Mouse (Mus musculus): ENCODE measurements at regions not wholly inside any gene's neighbourhood (a gene's known extent, or its start where the extent isn't known, plus 50 kb on each side); places are given as distances from the start of the nearest gene placed in this dataset.
A peak's percentile ranks its signal among the peaks of the same experiment; 100 is the strongest.

GRCm38 (mm10) chr4:124189352-124189992, 271.6 kb upstream of the 4930535I16Rik start:
- DNase-seq (ENCODE audit: low spot score in 2 of 2) = peak in 1 of 2 experiments; percentile 43

GRCm38 (mm10) chr4:124187108-124187507, 269.3 kb upstream of the 4930535I16Rik start:
- no peak for DNase-seq (ENCODE audit: low spot score in 2 of 2)

- DNase-seq (ENCODE audit: low spot score in 2 of 2) = no peak
These were observed 263.5 kb upstream of the 4930535I16Rik start for GRCm38 (mm10) chr4:124181335-124181734.

GRCm38 (mm10) chr4:124178401-124179018, 260.7 kb upstream of the 4930535I16Rik start:
- DNase-seq (ENCODE audit: low spot score in 2 of 2) = no peak

GRCm38 (mm10) chr4:124175531-124175930, 257.7 kb upstream of the 4930535I16Rik start:
- DNase-seq (ENCODE audit: low spot score in 2 of 2) = no peak

GRCm38 (mm10) chr4:124154627-124155026, 236.8 kb upstream of the 4930535I16Rik start:
- DNase-seq (ENCODE audit: low spot score in 2 of 2) = no peak

- DNase-seq (ENCODE audit: low spot score in 2 of 2) = peak in 1 of 2 experiments; percentile 17
These were observed 232.1 kb upstream of the 4930535I16Rik start for GRCm38 (mm10) chr4:124149771-124150451.

GRCm38 (mm10) chr4:124149037-124149436, 231.2 kb upstream of the 4930535I16Rik start:
- no peak for DNase-seq (ENCODE audit: low spot score in 2 of 2)

GRCm38 (mm10) chr4:124147276-124147675, 229.5 kb upstream of the 4930535I16Rik start:
- DNase-seq (ENCODE audit: low spot score in 2 of 2) = no peak

- DNase-seq (ENCODE audit: low spot score in 2 of 2) = no peak
These were observed 228.3 kb upstream of the 4930535I16Rik start for GRCm38 (mm10) chr4:124146135-124146534.

- no peak for DNase-seq (ENCODE audit: low spot score in 2 of 2)
These were observed 225.8 kb upstream of the 4930535I16Rik start for GRCm38 (mm10) chr4:124143630-124144029.

GRCm38 (mm10) chr4:124143226-124143625, 225.4 kb upstream of the 4930535I16Rik start:
- DNase-seq (ENCODE audit: low spot score in 2 of 2) = peak in 1 of 2 experiments; percentile 19

- peak; percentile 95 to 97 for DNase-seq (ENCODE audit: low spot score in 2 of 2)
These were observed 224.3 kb upstream of the 4930535I16Rik start for GRCm38 (mm10) chr4:124142083-124142482.

GRCm38 (mm10) chr4:124135165-124135470, 217.3 kb upstream of the 4930535I16Rik start:
- peak; percentile 24 to 54 for DNase-seq (ENCODE audit: low spot score in 2 of 2)

GRCm38 (mm10) chr4:124134341-124135164, 216.7 kb upstream of the 4930535I16Rik start:
- DNase-seq (ENCODE audit: low spot score in 2 of 2) = no peak

- no peak for DNase-seq (ENCODE audit: low spot score in 2 of 2)
These were observed 213.1 kb upstream of the 4930535I16Rik start for GRCm38 (mm10) chr4:124130946-124131345.

- no peak for DNase-seq (ENCODE audit: low spot score in 2 of 2)
These were observed 208.4 kb upstream of the 4930535I16Rik start for GRCm38 (mm10) chr4:124126258-124126657.

GRCm38 (mm10) chr4:124120334-124120733, 202.5 kb upstream of the 4930535I16Rik start:
- DNase-seq (ENCODE audit: low spot score in 2 of 2) = no peak

- DNase-seq (ENCODE audit: low spot score in 2 of 2) = no peak
These were observed 196.1 kb upstream of the 4930535I16Rik start for GRCm38 (mm10) chr4:124113856-124114345.

GRCm38 (mm10) chr4:124110705-124111104, 192.9 kb upstream of the 4930535I16Rik start:
- DNase-seq (ENCODE audit: low spot score in 2 of 2) = peak in 1 of 2 experiments; percentile 16

- DNase-seq (ENCODE audit: low spot score in 2 of 2) = no peak
These were observed 191.5 kb upstream of the 4930535I16Rik start for GRCm38 (mm10) chr4:124109371-124109770.

Data from layer of hippocampus, postnatal 10 days (tissue).